Mouse (Mus musculus): ENCODE data around the gene Rtn4r. TPM values are rescaled to one million over a fixed set of nuclear protein-coding genes. Genes with fewer than 3 reads are reported as not detected.

The Rtn4r gene
- polyA plus RNA-seq, 1 experiment from 2014 or later = 9.9 TPM

DNA sequence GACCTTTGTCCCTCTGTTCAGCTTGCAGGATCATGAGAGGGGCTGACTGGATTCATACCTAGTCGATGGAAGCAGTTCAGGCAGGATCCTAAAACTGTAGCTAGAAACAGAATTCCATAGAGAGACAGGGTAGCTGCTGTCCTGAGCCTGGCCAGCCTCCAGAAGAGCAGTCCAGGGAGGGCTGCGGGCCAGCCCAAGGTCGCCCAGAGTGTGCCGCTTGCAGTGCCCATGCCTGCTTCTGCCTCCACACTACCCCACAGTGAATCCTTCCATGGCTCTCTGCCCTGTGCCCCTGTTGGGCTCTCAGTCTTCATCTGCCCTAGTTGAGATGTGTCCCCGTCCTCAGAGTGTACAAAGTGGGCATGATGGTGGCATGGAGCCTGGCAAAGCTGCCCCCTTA lies 7.8 kb downstream of the Rtn4r start:
- 81% methylated on average over 5 of the region's 5 CpGs for WGBS
- H3K36me3 ChIP-seq = no peaks in the 10 kb centered on the region
- no peaks in the 10 kb centered on the region for H3K9me3 ChIP-seq
- no peak overlapping the region for H3K4me3 ChIP-seq (replicated peaks)
- H3K4me1 ChIP-seq (replicated peaks) = peaks cover 3% of the 10 kb centered on the region; the same call in 1 of the 2 replicates
- ATAC-seq (ENCODE audit: insufficient number of reproducible peaks, insufficient read depth, low FRiP score, low TSS enrichment, low read depth) = no peak
- no peak overlapping the region for H3K9ac ChIP-seq (replicated peaks)
- no peak overlapping the region for H3K4me2 ChIP-seq
- 0 out of 2 replicates have a peak, but pooled peaks cover 11% of the 10 kb centered on the region for H3K27me3 ChIP-seq
- H3K27ac ChIP-seq = no peak overlapping the region

- Histone ChIP-seq H3K4me3 (replicated peaks) (no peak overlapping the region), H3K9me3 (no peaks in the 10 kb centered on the region), H3K9ac (replicated peaks) (no peak overlapping the region), H3K27me3 (0 out of 2 replicates have a peak, but pooled peaks cover 11% of the 10 kb centered on the region), H3K36me3 (no peaks in the 10 kb centered on the region), H3K4me2 (no peak overlapping the region), H3K27ac (no peak overlapping the region), H3K4me1 (replicated peaks) (0 out of 2 replicates have a peak, but pooled peaks cover 3% of the 10 kb centered on the region)
- ATAC-seq (ENCODE audit: insufficient number of reproducible peaks, insufficient read depth, low FRiP score, low TSS enrichment, low read depth) = no peak
- 62% methylated on average over 7 of the region's 7 CpGs for WGBS
Observed at GRCm38 (mm10) chr16:18136015-18136414, 8.6 kb downstream of the Rtn4r start.

DNA sequence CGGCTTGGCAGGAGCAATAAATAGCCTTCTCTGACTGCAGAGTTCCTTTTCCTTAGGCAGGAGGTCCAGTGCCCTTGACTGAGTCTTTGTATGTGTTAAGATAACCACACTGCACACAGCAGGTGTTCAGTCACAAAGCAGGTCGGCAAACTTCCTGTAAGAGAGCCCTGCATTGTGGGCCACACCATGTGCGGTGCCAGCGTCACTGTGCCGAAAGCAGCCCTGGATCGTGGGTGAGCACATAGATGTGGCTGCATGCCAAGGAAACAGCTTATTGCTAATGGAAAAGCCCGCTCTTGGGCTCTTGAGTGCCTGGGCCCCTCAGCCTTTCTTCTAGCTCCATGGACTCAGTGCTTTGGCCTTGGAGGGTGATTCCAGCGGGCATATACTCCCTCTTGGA lies 16.8 kb downstream of the Rtn4r start:
- Histone ChIP-seq H3K9ac (replicated peaks) (no peak overlapping the region), H3K27me3 (peaks cover 10% of the 10 kb centered on the region; the same call in 1 of the 2 replicates), H3K4me3 (replicated peaks) (no peak overlapping the region), H3K27ac (no peak overlapping the region), H3K4me2 (no peak overlapping the region), H3K9me3 (no peaks in the 10 kb centered on the region), H3K4me1 (replicated peaks) (peaks cover 30% of the 10 kb centered on the region), H3K36me3 (no peaks in the 10 kb centered on the region)
- ATAC-seq (ENCODE audit: insufficient number of reproducible peaks, insufficient read depth, low FRiP score, low TSS enrichment, low read depth) = no peak
- WGBS = 79% methylated on average over 8 of the region's 8 CpGs

GRCm38 (mm10) chr16:18145341-18145867 lies 18.0 kb downstream of the Rtn4r start:
- WGBS = 58% methylated on average over 5 of the region's 6 CpGs
- Histone ChIP-seq H3K9ac (replicated peaks) (no peak overlapping the region), H3K4me3 (replicated peaks) (no peak overlapping the region), H3K27me3 (peaks cover 10% of the 10 kb centered on the region), H3K27ac (no peak overlapping the region), H3K4me2 (no peak overlapping the region), H3K36me3 (no peaks in the 10 kb centered on the region), H3K4me1 (replicated peaks) (peaks cover 38% of the 10 kb centered on the region), H3K9me3 (no peaks in the 10 kb centered on the region)
- no peak for ATAC-seq (ENCODE audit: insufficient number of reproducible peaks, insufficient read depth, low FRiP score, low TSS enrichment, low read depth)

DNA sequence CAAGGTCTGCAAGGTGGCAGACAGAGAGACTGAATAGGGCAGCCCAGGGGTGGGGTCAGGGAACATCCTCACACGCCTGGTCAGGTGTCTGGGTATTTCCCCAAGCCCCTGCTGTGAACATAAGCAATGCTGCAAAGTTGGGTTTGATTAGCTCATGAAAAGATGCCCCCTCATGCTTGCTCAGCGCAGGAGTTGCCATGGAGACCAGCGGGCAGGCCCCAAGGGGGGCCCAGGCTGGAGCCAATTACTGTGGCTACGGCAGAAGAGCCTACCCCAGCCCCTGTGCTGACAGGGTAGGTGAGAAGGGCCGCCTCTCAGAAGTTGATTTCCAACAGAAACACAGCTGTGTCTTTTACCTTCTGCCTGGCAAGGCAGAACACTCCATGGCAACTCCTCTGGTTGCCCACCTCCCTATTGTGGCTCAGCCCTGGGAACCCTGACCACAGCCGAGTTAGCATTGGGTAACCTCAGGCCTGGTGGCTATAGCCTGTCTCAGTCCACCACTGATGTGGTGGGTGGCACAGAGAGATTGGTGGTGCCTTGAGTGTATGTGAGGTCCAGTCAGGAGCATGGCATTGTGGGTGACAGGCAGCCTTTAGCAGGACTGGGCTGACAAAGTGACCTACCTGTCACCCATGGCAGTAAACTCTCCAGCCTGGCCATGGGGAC lies 20.9 kb downstream of the Rtn4r start:
- WGBS = 14% methylated on average over 6 of the region's 6 CpGs
- Histone ChIP-seq H3K36me3 (peaks cover 6% of the 10 kb centered on the region; the same call in 1 of the 2 replicates), H3K9ac (replicated peaks) (no peak overlapping the region), H3K4me1 (replicated peaks) (peaks cover 57% of the 10 kb centered on the region), H3K4me2 (peak overlapping the region; percentile 11), H3K9me3 (no peaks in the 10 kb centered on the region), H3K27ac (no peak overlapping the region), H3K27me3 (peaks cover 10% of the 10 kb centered on the region), H3K4me3 (replicated peaks) (no peak overlapping the region)
- ATAC-seq (ENCODE audit: insufficient number of reproducible peaks, insufficient read depth, low FRiP score, low TSS enrichment, low read depth) = no peak; the same call in 1 of the 2 replicates

DNA sequence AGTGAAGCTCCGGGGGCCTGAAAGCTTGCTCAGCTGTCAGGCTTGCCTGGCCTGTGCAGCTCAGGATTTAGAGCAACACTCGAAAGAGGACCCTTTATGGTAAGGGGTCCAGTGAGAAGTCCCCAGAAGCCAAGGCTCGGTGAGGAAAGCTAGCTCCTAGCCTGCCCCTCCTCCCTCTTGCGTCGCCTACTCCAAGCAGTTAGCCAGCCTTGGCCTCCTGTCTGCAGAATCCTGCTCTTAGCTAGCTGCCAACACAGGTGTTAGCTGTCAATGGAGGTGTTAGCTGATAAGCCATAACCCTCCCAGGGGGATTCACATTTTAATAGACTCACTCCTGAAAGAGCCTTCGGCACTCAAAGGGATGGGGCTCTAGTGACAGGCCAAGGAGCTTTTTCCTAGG lies 21.8 kb downstream of the Rtn4r start:
- Histone ChIP-seq H3K9me3 (no peaks in the 10 kb centered on the region), H3K27me3 (peaks cover 7% of the 10 kb centered on the region), H3K9ac (replicated peaks) (no peak overlapping the region; the same call in 1 of the 2 replicates), H3K4me3 (replicated peaks) (no peak overlapping the region), H3K36me3 (peaks cover 6% of the 10 kb centered on the region; the same call in 1 of the 2 replicates), H3K27ac (no peak overlapping the region), H3K4me1 (replicated peaks) (peaks cover 64% of the 10 kb centered on the region), H3K4me2 (no peak overlapping the region)
- no peak for ATAC-seq (ENCODE audit: insufficient number of reproducible peaks, insufficient read depth, low FRiP score, low TSS enrichment, low read depth)
- WGBS = 26% methylated on average over 6 of the region's 6 CpGs

DNA sequence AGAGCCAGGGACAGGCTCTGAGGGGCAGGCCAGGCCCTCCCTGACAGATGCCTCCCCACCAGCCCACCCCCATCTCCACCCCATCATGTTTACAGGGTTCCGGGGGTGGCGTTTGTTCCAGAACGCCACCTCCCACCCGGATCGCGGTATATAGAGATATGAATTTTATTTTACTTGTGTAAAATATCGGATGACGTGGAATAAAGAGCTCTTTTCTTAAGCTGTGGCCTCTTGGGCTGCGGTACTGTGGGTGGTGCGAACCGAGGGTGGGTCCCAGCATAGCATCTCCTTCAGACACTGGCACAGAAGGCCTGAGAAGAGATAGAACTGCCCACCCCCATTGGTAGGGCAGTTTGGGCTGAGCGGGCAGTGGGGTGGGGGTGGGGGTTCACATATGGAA lies 24.7 kb downstream of the Rtn4r start:
- Histone ChIP-seq H3K9me3 (no peaks in the 10 kb centered on the region), H3K4me2 (no peak overlapping the region), H3K27me3 (peaks cover 4% of the 10 kb centered on the region; the same call in 1 of the 2 replicates), H3K36me3 (peaks cover 6% of the 10 kb centered on the region; the same call in 1 of the 2 replicates), H3K4me3 (replicated peaks) (no peak overlapping the region), H3K4me1 (replicated peaks) (peaks cover 82% of the 10 kb centered on the region), H3K9ac (replicated peaks) (no peak overlapping the region), H3K27ac (no peak overlapping the region)
- ATAC-seq (ENCODE audit: insufficient number of reproducible peaks, insufficient read depth, low FRiP score, low TSS enrichment, low read depth) = no peak
- 86% methylated on average over 12 of the region's 12 CpGs for WGBS

DNA sequence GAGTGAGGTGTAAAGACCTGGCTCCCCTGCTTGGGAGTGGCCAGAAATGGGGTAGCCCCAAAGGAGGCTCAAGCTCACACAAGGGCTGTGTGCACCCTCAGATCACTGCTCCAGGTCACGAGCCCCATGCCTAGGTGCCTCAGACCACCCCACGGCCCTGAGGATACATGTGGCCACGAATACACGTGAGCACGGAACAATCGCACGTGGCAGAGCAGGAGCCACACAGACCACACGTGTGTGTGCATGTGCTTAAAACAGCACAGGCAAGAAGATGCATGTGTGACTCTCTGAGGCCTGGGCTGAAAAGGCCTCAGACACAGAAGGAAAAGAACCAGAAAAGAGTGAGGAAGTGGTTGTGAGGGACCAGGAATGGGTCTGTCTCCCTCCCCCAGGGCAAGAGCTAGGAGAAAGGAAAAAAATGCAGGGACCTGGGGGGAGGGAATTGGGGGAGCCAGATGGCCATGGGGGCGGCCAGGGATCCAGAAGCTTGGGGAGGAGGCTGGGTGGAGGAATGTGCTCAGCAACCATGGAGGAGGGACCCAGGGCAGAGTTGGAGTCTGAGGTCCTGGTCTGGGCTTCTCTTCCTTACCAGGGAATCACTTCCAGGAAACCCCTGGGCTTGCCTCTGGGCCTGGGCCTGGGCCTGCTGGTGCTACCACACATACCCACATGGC lies 25.5 kb downstream of the Rtn4r start:
- Histone ChIP-seq H3K4me3 (replicated peaks) (no peak overlapping the region), H3K9ac (replicated peaks) (no peak overlapping the region), H3K27me3 (peaks cover 4% of the 10 kb centered on the region; the same call in 1 of the 2 replicates), H3K27ac (no peak overlapping the region), H3K4me1 (replicated peaks) (peaks cover 76% of the 10 kb centered on the region), H3K4me2 (no peak overlapping the region), H3K9me3 (no peaks in the 10 kb centered on the region), H3K36me3 (peaks cover 6% of the 10 kb centered on the region; the same call in 1 of the 2 replicates)
- WGBS = 90% methylated on average over 9 of the region's 9 CpGs
- ATAC-seq (ENCODE audit: insufficient number of reproducible peaks, insufficient read depth, low FRiP score, low TSS enrichment, low read depth) = no peak

DNA sequence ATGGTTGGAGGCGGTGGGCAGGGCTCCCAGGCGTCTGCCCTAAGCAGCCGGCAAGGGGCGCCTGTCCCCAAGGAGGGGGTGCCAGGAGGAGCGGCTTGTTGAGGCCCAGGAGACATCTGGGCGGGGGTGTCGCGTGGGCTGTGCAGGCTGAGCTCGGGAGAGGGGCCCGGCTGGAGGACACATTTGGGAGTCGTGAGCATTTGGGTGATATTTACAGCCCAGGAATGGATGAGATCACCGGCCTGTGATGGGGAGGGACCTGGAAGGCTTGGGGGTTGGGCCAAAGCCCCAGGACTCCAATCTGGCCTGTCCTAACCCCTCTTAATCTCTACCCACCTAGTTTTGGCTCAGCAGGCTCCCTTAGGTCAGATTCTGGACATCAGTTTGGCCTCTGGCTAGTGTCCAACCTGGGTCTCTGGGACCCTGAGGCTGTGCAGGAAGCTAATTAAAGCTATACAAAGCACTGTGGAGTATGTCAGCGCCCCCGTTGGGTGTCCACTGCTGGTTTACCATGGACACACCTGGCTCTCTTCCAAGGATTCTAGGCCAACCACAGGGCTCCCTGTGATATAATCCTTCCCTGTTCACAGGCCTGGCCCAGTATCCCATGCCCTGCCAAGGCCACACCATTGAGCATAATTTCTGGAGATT lies 27.2 kb downstream of the Rtn4r start:
- WGBS = 20% methylated on average over 14 of the region's 14 CpGs
- Histone ChIP-seq H3K36me3 (peaks cover 6% of the 10 kb centered on the region; the same call in 1 of the 2 replicates), H3K9ac (replicated peaks) (no peak overlapping the region), H3K27ac (no peak overlapping the region), H3K27me3 (peaks cover 4% of the 10 kb centered on the region; the same call in 1 of the 2 replicates), H3K4me2 (no peak overlapping the region), H3K9me3 (no peaks in the 10 kb centered on the region), H3K4me3 (replicated peaks) (no peak overlapping the region), H3K4me1 (replicated peaks) (peaks cover 59% of the 10 kb centered on the region)
- ATAC-seq (ENCODE audit: insufficient number of reproducible peaks, insufficient read depth, low FRiP score, low TSS enrichment, low read depth) = no peak

GRCm38 (mm10) chr16:18156579-18157350 lies 29.3 kb downstream of the Rtn4r start:
- Histone ChIP-seq H3K4me1 (replicated peaks) (peaks cover 62% of the 10 kb centered on the region), H3K27ac (peak overlapping the region; percentile 60), H3K4me2 (no peak overlapping the region), H3K36me3 (peaks cover 3% of the 10 kb centered on the region; the same call in 1 of the 2 replicates), H3K9ac (replicated peaks) (peak overlapping the region; percentile 9; the same call in 1 of the 2 replicates), H3K4me3 (replicated peaks) (no peak overlapping the region), H3K27me3 (peaks cover 10% of the 10 kb centered on the region; the same call in 1 of the 2 replicates), H3K9me3 (no peaks in the 10 kb centered on the region)
- no peak for ATAC-seq (ENCODE audit: insufficient number of reproducible peaks, insufficient read depth, low FRiP score, low TSS enrichment, low read depth)
- WGBS = 16% methylated on average over 12 of the region's 12 CpGs

Measured in limb, embryonic 12.5 days (tissue).